Mouse (Mus musculus) liver, embryonic 12.5 days (tissue): ENCODE results near the gene Arhgap28. TPM values are rescaled to one million over a fixed set of nuclear protein-coding genes. Genes with fewer than 3 reads are reported as not detected.

Experiments used
- ATAC-seq: fragments of 200-750 bp; cut with Nextera tagmentation; 2 replicates; pipeline ENCODE4 v1.8.0; 2017; ENCODE audit warnings: moderate number of reproducible peaks, mild to moderate bottlenecking, moderate library complexity
- H3K27ac ChIP-seq: fragments of 300-500 bp; sonication (generic); 2 replicates; pipeline ENCODE4 v1.5.1; 2016; ENCODE audit warnings: mild to moderate bottlenecking
- H3K27me3 ChIP-seq: fragments of 300-500 bp; sonication (generic); replicated peaks from 2 replicates; pipeline ENCODE4 v1.6.1; 2016; ENCODE audit warnings: mild to moderate bottlenecking, moderate library complexity
- H3K36me3 ChIP-seq: fragments of 300-500 bp; sonication (generic); 2 replicates; pipeline ENCODE4 v1.6.1; 2016; ENCODE audit warnings: mild to moderate bottlenecking, moderate library complexity
- H3K4me1 ChIP-seq: fragments of 300-500 bp; sonication (generic); 2 replicates; pipeline ENCODE4 v1.6.1; 2016
- H3K4me2 ChIP-seq: fragments of 300-500 bp; sonication (generic); 2 replicates; pipeline ENCODE4 v1.6.1; 2016; ENCODE audit warnings: mild to moderate bottlenecking, moderate library complexity
- H3K4me3 ChIP-seq: fragments of 300-500 bp; sonication (generic); 2 replicates; pipeline ENCODE4 v1.5.1; 2016; ENCODE audit warnings: mild to moderate bottlenecking, moderate library complexity
- H3K9ac ChIP-seq: fragments of 300-500 bp; sonication (generic); 2 replicates; pipeline ENCODE4 v1.6.1; 2016; ENCODE audit warnings: mild to moderate bottlenecking, moderate library complexity
- H3K9me3 ChIP-seq: fragments of 300-500 bp; sonication (generic); replicated peaks from 2 replicates; pipeline ENCODE4 v1.6.1; 2016; ENCODE audit warnings: mild to moderate bottlenecking, moderate library complexity
- WGBS: fragments of 180-500 bp; shearing (Covaris S2); methylation state at CpG from one replicate; pipeline ENCODE4 v1.1.7; 2016; ENCODE audit not compliant: insufficient replicate concordance; 5-methylcytosine and 5-hydroxymethylcytosine counted together
- polyA plus RNA-seq: library from polyadenylated mRNA; unstranded; fragments of >200 nt; fragmentation: Nextera tagmentation; extraction: Ambion mirVana; gene quantifications from 2 replicates; pipeline ENCODE4 v1.2.1, GENCODE M21; 2016

Gene Arhgap28
- polyA plus RNA-seq, 1 experiment from 2014 or later = 5.9 TPM

DNA sequence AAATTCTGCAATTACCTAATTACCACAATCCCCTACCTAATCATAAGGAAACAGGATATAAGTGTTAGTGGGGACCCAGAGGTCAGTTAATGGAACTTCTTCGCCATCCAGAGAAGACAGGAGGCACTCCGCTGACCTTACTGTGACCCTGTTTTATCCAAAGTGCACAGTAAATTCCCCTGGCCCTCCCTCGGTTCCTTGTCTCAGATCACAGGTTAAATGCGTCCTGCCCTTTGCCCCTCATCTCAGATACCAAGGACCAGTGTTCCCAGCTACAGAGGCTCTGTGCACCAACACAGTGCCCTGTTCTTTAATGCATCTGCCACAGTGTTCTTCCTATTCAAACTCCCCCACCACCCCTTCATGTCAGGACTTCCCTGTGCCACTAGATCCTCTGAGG is 18.4 kb downstream of the Arhgap28 start:
- Histone ChIP-seq H3K4me2 (no peak overlapping the region), H3K4me3 (no peak overlapping the region), H3K27me3 (no peaks in the 10 kb centered on the region), H3K36me3 (no peaks in the 10 kb centered on the region), H3K4me1 (peaks cover 16% of the 10 kb centered on the region; the same call in 1 of the 2 replicates), H3K9me3 (no peaks in the 10 kb centered on the region), H3K9ac (no peak overlapping the region), H3K27ac (no peak overlapping the region)
- no peak for ATAC-seq
- 59% methylated on average over 4 of the region's 4 CpGs for WGBS

GRCm38 (mm10) chr17:67980573-67980972 is 23.3 kb downstream of the Arhgap28 start:
- Histone ChIP-seq H3K36me3 (no peaks in the 10 kb centered on the region), H3K4me3 (no peak overlapping the region), H3K4me2 (no peak overlapping the region), H3K4me1 (no peaks in the 10 kb centered on the region), H3K27me3 (no peaks in the 10 kb centered on the region), H3K9me3 (no peaks in the 10 kb centered on the region), H3K9ac (no peak overlapping the region), H3K27ac (no peak overlapping the region)
- no peak for ATAC-seq
- 58% methylated on average over 3 of the region's 3 CpGs for WGBS

- H3K27me3 ChIP-seq = no peaks in the 10 kb centered on the region
- no peaks in the 10 kb centered on the region for H3K9me3 ChIP-seq
- H3K27ac ChIP-seq = no peak overlapping the region
- no peak overlapping the region for H3K4me3 ChIP-seq
- H3K4me1 ChIP-seq = no peaks in the 10 kb centered on the region
- H3K36me3 ChIP-seq = no peaks in the 10 kb centered on the region
- no peak for ATAC-seq
- H3K4me2 ChIP-seq = no peak overlapping the region
- WGBS = 67% methylated on average over 5 of the region's 5 CpGs
- no peak overlapping the region for H3K9ac ChIP-seq
Measured at GRCm38 (mm10) chr17:67979248-67979647, 24.7 kb downstream of the Arhgap28 start.

- Histone ChIP-seq H3K4me2 (no peak overlapping the region), H3K9me3 (no peaks in the 10 kb centered on the region), H3K27ac (no peak overlapping the region), H3K4me3 (no peak overlapping the region), H3K27me3 (no peaks in the 10 kb centered on the region), H3K4me1 (no peaks in the 10 kb centered on the region), H3K36me3 (no peaks in the 10 kb centered on the region), H3K9ac (no peak overlapping the region)
- ATAC-seq = no peak
- WGBS = 59% methylated on average over 3 of the region's 3 CpGs
Measured at GRCm38 (mm10) chr17:67978786-67979185, 25.1 kb downstream of the Arhgap28 start.

DNA sequence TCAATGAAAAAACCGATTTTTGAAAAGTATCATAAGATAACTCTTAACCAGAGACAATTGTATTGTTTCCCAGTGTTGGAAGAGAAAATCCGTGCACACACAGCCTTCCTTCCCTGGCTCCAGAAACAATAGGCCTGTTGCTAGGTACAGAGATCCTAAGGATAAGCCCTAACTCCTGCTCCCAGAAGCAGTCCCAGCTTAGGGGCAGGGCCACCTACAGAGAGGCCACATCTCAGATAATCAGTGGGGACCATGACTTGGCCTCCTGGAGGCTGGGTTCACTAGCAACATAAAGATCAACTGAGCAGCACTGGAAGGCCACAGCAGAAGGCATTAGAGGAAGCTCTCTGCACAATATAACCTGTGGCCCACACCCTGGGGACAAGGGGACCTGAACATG is 27.5 kb downstream of the Arhgap28 start:
- WGBS = 47% methylated on average over 2 of the region's 2 CpGs
- ATAC-seq = no peak

GRCm38 (mm10) chr17:67976027-67976426 is 27.9 kb downstream of the Arhgap28 start:
- Histone ChIP-seq H3K27ac (no peak overlapping the region), H3K9me3 (no peaks in the 10 kb centered on the region), H3K36me3 (no peaks in the 10 kb centered on the region), H3K4me2 (no peak overlapping the region), H3K9ac (no peak overlapping the region), H3K27me3 (no peaks in the 10 kb centered on the region), H3K4me3 (no peak overlapping the region), H3K4me1 (no peaks in the 10 kb centered on the region)
- no peak for ATAC-seq

More for the DNA sequence above, 27.5 kb downstream of the Arhgap28 start:
- H3K27me3 ChIP-seq = no peaks in the 10 kb centered on the region
- no peak overlapping the region for H3K4me2 ChIP-seq
- H3K27ac ChIP-seq = no peak overlapping the region
- H3K4me3 ChIP-seq = no peak overlapping the region
- H3K4me1 ChIP-seq = no peaks in the 10 kb centered on the region
- no peak overlapping the region for H3K9ac ChIP-seq
- no peaks in the 10 kb centered on the region for H3K36me3 ChIP-seq
- H3K9me3 ChIP-seq = no peaks in the 10 kb centered on the region

DNA sequence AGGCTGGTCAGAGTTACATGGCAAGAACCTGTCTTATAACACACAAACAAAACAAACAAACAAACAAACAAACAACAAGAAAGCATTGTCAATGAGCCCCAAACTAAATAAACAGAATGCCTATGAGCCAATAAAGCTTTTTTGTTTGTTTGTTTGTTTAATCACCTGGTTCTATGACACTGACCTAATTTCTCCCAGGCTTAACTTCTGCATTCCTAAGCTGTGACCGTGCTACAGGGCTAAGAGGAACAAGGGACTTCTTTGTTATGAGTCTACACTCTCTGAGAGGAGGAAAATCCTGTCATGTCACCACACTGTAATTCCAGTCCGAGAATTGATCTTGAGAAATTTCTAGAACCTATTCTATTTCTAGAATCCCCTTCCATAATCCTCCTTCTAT is 29.2 kb downstream of the Arhgap28 start:
- H3K36me3 ChIP-seq = no peaks in the 10 kb centered on the region
- ATAC-seq = no peak
- H3K27me3 ChIP-seq = no peaks in the 10 kb centered on the region
- 29% methylated on average over 2 of the region's 2 CpGs for WGBS
- H3K4me2 ChIP-seq = no peak overlapping the region
- H3K4me1 ChIP-seq = no peaks in the 10 kb centered on the region
- H3K27ac ChIP-seq = no peak overlapping the region
- H3K9ac ChIP-seq = no peak overlapping the region
- no peaks in the 10 kb centered on the region for H3K9me3 ChIP-seq
- no peak overlapping the region for H3K4me3 ChIP-seq

GRCm38 (mm10) chr17:67966853-67967540 is 36.9 kb downstream of the Arhgap28 start:
- H3K4me2 ChIP-seq = no peak overlapping the region
- no peaks in the 10 kb centered on the region for H3K36me3 ChIP-seq
- H3K4me3 ChIP-seq = no peak overlapping the region
- no peaks in the 10 kb centered on the region for H3K4me1 ChIP-seq
- no peak overlapping the region for H3K9ac ChIP-seq
- H3K27ac ChIP-seq = no peak overlapping the region
- 62% methylated on average over 8 of the region's 8 CpGs for WGBS
- H3K27me3 ChIP-seq = no peaks in the 10 kb centered on the region
- ATAC-seq = no peak
- H3K9me3 ChIP-seq = no peaks in the 10 kb centered on the region

DNA sequence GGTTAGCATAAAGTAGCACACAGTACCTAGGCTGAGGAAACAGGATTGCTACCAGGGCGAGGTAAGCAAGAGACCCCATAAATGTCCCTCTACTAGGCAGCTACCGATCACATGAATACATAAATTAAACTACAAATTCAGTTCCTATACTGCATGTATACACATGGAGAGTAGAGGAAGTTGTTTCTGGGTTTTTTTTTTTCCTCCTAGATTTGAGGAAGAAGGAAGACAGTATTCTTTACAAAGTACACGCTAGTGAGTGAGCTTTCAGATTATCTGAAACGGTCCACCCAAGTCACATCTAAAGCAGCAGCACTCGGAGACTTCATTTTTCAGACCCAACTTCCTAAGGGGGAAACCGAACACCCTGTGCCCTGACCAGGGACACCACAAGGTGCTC is 41.1 kb downstream of the Arhgap28 start:
- Histone ChIP-seq H3K4me2 (no peak overlapping the region), H3K9ac (no peak overlapping the region), H3K9me3 (no peaks in the 10 kb centered on the region), H3K4me1 (peaks cover 4% of the 10 kb centered on the region), H3K4me3 (no peak overlapping the region), H3K36me3 (no peaks in the 10 kb centered on the region), H3K27ac (no peak overlapping the region), H3K27me3 (no peaks in the 10 kb centered on the region)
- 66% methylated on average over 6 of the region's 6 CpGs for WGBS
- ATAC-seq = no peak

GRCm38 (mm10) chr17:67962020-67962419 is 41.9 kb downstream of the Arhgap28 start:
- WGBS = 79% methylated on average over 8 of the region's 8 CpGs
- Histone ChIP-seq H3K4me3 (no peak overlapping the region), H3K27ac (no peak overlapping the region), H3K36me3 (no peaks in the 10 kb centered on the region), H3K27me3 (no peaks in the 10 kb centered on the region), H3K4me1 (peaks cover 6% of the 10 kb centered on the region), H3K4me2 (no peak overlapping the region), H3K9ac (no peak overlapping the region), H3K9me3 (no peaks in the 10 kb centered on the region)
- no peak for ATAC-seq

- H3K9ac ChIP-seq = no peak overlapping the region
- H3K4me2 ChIP-seq = no peak overlapping the region
- no peak for ATAC-seq
- no peak overlapping the region for H3K4me3 ChIP-seq
- no peak overlapping the region for H3K27ac ChIP-seq
- WGBS = 81% methylated on average over 7 of the region's 7 CpGs
- H3K36me3 ChIP-seq = no peaks in the 10 kb centered on the region
- H3K4me1 ChIP-seq = peaks cover 8% of the 10 kb centered on the region
- no peaks in the 10 kb centered on the region for H3K9me3 ChIP-seq
- H3K27me3 ChIP-seq = no peaks in the 10 kb centered on the region
Measured at GRCm38 (mm10) chr17:67958909-67959308, 45.0 kb downstream of the Arhgap28 start.

DNA sequence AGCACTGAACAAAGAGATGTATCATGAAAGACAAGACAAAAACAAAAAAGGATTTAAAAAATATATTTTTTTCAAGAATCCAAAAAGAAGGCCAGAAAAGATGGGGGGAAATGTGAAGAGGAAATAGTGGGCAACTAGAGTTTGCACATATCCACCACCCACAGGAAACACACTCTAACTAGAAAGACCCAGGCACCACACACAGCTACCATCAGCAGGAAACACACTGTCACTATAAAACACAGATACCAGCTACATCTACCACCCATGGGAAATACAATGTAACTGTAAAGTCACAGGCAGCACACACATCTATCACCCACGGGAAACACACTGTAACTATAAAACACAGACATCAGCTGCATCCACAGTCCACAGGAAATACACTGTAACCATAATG is 46.3 kb downstream of the Arhgap28 start:
- Histone ChIP-seq H3K27ac (no peak overlapping the region), H3K4me2 (no peak overlapping the region), H3K27me3 (no peaks in the 10 kb centered on the region), H3K4me3 (no peak overlapping the region), H3K36me3 (no peaks in the 10 kb centered on the region), H3K4me1 (peaks cover 8% of the 10 kb centered on the region), H3K9ac (no peak overlapping the region), H3K9me3 (no peaks in the 10 kb centered on the region)
- no peak for ATAC-seq
- 26% methylated on average over 1 of the region's 1 CpGs for WGBS
